Mouse (Mus musculus): Measurements from ENCODE around the gene Gm20425.
"Not testable (repeated sequence)": the region's sequence is repeated elsewhere in the genome, so short reads cannot be mapped to it uniquely, and the experiment has no call there.

Gm20425 gene

DNA sequence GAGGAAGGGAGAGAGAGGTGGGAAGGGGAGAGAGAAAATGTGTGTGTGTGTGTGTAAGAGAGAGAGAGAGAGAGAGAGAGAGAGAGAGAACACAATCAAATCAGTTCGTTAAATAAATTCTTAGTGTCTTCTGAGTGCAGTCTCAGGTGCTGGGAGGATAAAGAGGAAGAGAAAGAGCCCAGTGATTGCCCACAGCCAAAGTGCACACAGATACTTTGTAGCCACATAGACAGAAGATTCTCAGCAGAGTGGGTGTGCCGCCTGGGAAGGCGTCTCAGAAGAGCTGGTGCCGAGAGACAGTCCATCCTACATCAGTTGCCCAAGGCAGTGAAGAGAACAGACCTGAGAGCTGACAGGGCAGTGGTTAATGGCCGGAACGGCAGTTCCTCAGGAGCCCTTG is 15.8 kb downstream of the Gm20425 start:
- no peak for DNase-seq

DNA sequence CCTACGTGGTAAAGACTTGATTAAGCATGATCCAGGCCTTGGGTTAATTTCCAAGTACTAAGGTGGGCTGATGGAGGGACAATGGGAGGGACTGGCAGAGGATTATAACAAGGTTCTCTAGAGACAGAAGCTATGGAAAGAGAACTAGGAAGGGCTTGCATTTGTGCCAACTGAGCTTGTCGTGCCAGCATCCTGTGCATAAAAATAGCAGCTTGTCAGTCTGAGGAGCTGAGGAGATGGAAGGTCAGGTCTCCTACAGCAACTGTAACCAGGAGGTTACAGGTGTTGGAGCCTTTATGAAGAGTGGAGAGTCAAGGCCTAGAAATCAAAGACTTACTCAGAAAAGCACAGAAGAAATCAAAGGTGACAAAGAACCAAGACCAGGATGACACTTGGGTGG is 16.5 kb downstream of the Gm20425 start:
- DNase-seq = no peak

DNA sequence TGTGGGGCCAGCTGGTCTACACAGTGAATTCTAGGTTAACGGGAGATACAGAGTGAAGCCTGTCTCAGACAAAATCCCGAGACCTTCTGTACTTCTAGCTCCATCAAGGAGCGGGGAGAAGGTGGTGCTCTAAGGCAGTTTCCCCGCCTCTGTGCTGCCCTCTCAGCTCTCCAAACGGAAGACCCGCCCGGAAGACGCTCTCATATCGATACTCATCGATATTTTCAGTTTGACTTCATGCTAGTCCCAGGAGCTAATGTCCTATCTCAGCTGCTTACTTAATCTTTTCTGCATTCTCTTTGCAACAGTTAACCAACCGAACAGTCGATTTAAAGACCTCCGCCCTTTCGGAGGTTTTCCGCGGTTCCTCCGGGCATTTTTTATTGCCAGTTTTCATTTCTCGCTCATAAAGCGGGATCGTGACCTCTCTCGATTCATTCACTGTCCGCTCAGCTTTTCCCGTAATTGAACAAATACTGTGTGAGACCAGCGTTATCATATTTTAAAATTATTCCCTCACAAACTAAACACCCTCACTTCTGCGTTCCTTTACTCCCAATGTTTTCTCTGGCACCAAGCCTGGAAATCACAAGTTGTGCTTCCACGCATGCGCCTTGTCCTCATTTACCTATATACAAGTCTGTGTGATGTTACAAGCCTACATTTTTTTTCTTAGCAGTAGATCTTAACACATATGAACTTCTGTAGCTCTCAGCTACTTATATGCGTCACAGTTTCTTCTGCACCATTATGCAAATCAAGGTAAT is 17.3 kb downstream of the Gm20425 start:
- no peak for DNase-seq

DNA sequence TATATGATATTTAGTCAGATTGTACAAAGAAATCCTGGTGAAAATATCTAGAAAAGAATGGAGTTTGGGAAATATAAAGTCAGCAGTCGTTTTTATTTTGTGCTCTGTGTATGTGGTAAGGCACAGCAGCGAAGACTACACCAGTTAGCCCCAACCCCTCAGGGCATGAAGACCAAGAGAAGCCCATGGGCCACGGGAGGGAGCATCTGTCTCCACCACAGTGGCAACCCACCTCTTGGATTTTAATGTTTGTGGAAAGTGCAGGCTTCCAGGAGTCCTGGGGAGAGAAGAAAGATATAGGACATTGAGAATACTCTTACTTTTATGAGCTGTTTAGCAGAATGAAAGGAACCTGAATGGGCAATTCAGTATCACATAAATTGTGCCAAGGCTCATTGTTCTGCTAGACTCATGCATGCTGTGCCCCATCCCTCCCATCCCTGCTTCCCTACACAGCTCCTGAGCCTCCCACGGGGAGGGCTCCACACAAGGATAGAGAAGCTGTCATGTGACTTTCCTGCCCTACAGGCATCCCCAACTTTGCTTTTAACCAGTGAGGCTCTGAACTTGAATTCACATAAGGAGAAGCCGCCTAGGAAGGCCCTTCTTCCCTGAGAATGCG is 21.2 kb downstream of the Gm20425 start:
- no peak for DNase-seq

DNA sequence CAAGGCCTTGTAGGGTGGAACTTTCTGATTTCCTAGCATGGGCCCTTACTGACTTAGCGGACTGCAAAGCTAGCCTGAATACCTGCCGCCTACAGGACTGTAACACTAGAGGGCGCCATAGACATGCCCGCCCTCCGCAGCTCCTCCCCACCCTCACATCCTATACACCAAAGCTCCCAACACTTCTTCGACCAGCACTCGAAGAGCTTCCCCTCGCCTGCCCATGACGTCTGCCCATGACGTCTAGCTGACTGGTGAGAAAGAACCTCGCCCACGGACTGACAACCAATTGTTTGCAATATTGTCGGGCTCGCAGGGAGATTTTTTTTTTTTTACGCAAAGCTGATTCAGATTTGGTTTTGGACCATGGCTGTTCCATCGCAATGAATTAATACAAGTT is 22.3 kb downstream of the Gm20425 start:
- peak; percentile 73 for DNase-seq

DNA sequence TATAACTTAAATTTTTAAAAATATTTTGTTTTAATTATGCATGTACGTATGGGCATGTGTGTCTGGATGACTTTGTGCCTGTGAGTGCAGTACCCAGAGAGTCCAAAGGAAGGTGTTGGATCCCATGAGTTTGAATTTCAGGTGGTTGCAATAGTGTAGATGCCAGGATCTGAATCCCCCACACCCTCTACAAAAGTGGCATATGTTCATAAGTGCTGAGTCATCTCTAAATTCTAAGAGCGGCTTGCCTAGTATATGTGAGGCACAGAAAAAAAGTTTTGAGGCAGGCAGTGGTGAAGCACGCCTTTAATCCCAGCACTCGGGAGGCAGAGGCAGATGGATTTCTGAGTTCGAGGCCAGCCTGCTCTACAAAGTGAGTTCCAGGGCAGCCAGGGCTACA is 24.3 kb downstream of the Gm20425 start:
- DNase-seq = no peak

DNA sequence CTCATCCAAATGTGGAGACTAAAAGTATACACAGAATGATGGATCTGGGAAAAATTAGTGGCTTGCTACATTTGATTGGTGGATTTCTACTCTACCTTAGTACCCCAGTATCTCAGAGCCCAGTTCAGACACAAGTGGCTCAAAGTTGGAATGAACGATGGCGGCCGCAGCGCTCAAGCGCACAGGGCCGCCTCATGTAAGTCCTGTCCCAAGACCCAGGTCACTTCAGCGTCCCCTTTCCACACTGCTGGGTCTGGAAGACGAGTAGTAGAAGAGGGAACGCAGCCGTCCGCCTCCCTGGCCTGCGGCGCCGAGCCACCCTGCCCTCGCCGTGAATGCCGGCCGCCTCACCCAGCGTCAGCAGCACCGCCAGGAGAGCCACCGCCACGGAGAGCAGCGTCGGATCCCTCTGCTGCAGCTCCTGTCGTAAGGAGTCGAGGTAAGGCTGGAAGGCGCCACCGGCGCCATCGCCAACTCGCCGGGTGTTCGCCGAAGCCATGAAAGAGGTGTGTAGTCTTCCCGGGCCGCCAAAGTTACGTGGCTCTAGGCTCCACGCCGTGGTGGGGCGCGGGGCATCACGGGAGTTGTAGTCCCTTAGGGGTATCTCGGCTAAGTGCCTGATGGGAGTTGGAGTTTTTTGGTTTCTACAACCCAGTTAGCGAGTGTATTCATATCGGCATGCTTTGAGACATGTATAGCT is 28.4 kb downstream of the Gm20425 start, which contains the start of gene Srprb:
Srprb (minus strand) TSS at position 577 of the 700 bp plus-strand sequence.
- DNase-seq = peak; percentile 94

DNA sequence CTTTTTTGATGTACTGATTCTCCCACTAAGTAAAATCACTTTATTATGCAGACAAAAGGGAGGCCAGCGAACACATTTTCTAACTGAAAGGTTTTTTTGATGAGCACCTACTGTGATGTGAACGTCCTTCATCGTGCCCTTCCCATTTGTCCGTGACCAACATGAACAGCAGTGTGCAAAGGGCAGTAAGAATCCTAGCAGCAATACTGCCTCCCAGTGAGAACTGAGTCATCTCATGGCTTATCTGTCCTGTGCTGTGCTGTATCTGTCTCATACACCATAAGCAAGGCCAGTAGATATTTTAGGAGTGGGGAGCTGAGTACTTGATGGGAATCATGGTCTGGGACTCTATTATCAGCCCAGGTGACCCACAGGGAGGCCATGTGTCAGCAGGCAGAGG is 41.7 kb downstream of the Gm20425 start:
- no peak for DNase-seq

DNA sequence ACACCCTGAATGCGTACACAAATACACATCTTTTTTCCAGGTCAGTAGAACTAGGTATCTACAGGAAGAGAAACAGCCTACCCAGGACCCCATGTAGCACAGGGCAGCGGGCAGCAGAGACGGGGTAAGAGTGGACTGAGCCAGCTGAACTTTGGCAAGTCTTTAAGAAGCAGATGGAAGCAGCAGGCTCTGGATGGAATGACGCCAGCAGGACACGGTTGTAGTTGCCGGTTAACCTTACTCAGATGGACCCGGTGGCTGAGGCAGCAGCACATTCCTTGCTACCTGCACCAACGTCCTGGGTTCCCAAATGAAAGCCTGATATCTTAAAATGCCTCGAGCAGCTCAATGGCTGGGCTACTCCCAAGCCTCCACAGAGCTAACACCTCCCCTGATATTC is 43.4 kb downstream of the Gm20425 start:
- DNase-seq = peak; percentile 47

DNA sequence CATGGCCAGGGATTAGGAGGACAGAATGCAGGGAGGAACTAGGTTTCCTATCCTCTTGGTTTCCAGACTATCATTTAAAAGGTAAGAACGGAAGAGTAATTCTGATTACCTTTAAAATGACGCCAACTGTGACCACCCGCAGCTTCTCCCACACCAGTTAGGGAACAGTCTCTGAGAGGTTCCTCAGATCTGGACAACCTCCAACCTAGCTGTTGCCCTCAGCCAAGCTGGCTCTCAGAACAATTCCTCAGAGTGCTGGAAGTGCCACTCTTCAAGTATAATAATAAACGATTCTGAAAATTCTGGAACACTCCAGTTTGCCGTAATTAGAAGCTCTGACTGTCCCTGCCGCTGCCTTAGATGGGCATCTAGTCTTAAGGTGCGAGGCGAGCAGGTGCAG is 44.2 kb downstream of the Gm20425 start:
- peak; percentile 44 for DNase-seq

DNA sequence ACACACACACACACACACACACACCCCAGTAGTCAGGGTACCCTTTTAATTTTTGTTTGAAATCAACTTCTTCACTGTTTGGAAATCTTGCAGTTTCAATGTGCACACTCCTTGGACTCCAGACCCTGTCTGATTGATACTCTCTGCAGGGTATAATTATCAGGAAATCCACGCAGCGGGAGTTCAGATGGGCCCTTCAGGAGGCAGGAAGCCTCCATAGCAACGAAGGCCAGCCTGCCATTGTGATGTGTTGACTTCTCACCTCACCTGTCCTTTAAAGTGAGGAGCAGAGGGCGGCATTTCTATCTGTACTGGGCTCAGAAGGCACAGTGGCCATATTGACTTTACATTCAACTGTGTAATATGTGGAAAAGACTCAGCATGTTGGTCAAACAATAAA is 45.3 kb downstream of the Gm20425 start:
- no peak for DNase-seq

DNA sequence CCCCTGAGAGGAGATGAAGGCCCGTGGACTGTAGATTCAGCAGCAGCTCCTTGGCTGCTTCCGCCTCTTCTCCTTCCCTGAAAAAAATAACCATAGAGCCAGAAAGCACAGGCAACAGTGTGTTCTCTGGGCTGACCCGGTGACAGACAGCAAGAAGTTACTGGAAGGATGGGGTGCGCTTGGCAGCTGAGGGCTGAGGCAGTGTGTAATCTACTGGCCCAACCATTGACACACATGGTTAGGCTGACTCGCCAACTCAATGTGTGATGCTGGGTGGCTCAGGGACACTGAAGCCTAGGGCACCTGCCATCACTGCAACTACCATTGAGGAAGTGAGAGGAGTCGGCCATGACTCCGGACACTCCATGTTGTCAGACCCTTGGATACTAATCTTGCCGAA is 48.2 kb downstream of the Gm20425 start:
- no peak for DNase-seq

DNA sequence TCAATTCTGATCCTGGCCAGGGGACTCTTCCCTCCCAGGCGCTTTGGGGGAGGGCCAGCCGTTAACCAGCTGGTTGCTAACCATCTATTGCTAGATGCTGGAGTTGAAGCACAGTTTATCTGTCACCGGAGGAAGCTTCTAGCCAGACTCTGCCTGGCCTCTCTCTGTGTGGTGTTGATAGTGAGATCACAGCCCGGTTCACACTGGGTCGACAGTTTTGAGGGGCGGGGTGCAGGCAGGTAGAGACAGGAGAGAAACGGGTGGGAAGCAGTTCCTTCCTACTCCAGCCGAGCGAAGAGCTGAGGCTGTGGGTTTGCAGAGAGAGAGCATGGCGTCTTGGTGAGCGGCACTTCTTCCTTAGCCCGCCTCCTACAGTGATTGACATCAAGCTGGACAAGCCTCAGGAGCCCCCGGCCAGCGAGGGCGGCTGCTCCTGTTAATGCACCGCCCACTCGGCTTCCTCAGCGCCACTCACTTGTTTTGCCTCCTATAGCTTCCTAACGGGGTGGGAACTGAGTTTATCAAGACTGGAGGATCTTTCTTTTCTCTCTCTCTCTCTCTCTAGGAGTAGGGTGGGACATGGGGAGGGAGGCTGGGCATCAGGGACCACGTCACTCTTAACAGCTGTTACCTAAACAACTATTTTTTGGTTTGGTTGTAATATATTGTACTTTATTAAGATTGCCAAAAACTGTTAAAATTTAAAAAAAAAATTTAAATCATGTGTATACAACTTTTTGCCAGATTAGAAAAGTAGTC is 49.1 kb downstream of the Gm20425 start:
- peak; percentile 83 for DNase-seq

DNA sequence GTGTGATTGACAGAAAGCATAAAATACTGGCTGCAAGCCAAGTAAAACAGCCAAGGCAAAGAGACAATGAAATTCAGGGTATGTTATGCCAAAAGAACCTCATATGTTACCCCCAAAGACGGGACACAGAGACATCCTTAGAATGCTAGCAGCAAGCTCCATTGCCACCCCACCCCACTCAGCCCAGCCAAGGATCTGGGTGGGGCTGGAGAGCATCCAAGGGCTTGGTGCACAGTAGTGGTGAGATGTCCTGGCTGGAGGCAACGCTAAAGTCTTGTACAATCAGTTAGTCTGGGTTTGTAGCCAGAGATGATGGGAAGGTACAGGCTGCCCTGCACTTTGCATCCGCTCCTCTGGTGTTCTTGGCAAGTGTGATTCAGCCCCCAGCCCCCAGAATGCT is 49.8 kb downstream of the Gm20425 start:
- peak; percentile 76 for DNase-seq

DNA sequence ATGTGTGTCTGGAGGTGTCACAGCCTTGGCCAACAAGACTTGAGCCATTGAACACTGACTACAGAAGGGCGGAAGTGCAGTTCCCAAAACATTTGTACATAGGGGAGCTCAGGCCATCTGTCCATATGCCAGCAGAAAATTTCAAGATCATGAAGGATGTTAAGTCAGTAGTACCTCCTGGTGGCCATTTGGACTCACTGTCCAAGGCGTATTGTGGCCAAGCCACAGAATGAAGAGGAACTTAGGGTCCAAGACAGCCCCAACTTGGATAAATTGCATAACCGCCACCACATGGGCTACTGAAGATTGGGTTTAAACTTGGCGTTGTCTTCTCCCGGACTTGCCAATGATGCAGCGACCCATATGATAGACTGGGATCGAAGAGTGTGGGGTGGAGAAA is 54.4 kb downstream of the Gm20425 start:
- DNase-seq = no peak

DNA sequence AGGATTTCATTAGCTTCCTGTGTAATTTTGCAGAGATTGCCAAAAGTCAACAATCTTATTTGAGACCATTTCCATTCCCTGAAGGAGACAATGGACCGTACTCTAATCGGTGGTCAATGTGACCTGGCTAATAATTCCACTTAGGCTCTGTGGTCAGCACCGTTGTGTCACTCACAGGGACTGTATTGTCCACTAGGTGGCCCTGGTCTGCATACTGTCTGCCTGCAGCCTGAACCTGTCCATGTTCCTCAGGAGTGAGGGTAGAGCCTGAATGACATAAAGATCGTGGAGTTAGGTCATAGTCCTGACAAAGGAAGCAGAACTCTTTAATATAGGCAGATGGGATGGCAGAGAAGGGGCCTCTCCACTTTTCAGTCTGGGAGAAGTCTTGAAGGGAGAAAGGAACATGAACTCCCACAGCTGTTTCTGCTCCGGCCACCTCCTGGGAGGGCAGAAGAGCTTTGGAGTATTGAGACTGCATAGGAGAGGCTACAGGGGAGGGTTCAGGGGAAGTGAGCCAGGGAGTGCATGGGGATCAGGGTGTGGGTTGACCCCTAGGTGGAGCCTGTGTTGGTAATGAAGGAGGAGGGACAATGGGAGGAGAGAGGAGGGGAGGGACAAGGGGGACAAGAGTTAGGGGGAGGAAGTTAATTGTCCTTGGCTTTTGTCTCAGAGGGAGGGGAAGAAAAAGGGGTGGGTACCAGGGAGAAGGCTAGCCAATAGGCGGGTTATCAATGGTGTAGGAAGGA is 55.2 kb downstream of the Gm20425 start:
- peak; percentile 62 for DNase-seq

DNA sequence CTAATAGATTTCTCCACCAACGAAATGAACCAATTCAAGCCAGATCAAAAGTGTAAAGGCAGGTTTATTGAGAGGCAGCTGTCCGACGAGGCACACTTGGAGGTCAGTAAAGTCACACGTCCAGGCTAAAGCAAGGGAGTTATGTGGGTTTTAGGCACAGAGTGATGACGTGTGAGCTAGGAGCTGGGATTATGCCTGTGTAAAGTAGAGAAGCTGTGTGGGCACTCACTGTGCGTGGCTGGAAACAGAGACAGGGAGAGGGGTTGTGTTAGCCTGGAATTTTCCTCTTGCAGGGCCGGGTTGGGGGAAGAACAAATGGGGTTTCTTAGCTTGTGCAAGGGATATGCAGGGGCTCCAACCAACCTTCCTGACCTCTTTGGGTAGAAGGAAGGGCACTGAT is 61.3 kb downstream of the Gm20425 start:
- DNase-seq = no peak

DNA sequence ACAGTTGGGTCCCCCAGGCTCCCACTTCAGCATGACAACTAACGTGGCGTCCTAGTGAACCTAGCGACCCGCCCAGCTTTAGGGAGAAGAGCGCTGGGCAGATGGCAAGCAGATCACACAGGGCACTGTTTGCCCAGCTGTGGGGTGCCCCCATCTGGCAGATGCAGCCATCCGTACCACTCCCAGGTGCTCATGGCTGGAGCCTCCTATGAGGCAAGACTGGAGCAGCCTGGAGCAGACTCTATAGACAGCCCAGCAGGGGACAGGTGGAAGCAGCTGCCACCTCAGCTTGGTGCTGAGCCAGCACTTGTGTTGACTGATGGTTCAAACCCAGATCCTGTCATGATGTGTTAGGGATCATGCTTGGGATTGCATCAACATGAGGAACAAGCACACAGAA is 62.1 kb downstream of the Gm20425 start:
- peak; percentile 32 for DNase-seq

DNA sequence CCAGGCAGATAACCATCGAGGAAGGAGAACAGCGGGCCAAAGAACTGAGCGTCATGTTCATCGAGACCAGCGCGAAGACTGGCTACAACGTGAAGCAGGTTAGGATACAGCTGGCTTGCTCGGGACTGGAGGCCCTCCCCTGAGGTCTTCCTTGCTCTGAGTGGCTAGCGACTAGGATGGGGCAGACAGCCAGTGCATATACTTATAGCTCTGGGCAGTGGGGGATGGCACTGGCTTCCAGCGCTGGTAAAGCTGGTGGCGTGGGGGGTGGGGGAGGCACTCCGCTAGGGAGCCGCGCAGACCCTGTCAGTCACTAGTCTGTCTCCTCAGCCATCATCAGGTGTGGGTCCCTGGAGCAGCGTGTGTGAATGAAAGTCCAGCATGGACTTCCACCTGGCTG is 66.3 kb downstream of the Gm20425 start:
- DNase-seq = no peak

DNA sequence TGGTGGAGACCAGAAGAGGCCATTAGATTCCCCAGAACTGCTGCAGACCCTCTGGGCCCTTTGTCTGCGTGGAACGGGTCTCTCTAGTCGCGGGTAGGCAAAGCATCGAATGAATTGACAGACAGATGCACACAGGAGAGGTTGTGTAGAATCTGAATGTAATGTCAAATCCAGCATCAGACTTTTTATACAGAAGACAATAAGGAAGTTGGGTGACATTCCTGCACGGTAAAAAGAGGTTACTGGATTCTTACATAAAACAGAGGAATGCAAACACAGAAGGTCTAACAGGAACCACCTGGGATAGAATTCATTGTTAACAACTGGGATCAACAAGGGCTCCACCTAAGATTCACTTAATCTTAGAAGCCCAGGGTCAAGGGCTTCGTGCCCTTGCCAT is 74.9 kb downstream of the Gm20425 start:
- not testable (repeated sequence) for DNase-seq

DNA sequence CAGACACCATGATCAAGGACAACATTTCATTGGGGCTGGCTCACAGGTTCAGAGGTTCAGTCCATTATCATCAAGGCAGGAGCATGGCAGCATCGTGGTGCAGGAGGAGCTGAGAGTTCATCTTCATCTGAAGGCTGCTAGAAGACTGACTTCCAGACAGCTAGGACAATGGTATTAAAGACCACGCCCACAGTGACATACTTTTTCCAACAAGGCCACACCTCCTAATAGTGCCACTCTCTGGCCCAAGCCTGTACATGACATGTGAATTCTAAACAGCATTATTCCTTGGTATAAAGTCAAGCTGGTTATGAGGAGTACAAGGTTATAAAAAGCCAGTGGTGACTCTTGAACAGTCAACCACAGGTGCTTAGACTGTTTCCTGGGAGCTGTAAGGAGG is 75.5 kb downstream of the Gm20425 start:
- DNase-seq = no peak

DNA sequence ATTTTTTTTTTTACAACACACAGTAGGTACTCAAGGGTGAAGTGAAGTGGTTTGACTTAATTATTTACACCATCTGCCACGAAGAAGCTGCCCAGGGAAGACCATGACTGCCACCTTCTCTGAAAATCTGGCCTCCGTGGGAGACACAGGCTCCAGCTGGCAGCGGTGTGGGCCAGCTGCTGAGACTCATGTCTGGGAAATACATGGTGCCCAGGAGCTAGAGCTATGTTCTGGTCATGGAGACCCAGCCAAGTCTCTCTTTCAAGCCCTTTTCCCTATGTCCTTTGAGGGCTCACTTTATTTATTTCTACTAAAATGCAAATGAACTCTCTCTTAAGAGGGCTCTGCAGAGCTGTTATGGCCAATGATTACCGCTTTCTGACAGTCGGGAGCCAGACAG is 76.8 kb downstream of the Gm20425 start:
- no peak for DNase-seq
